Mouse (Mus musculus) thymus, postnatal 10 days (tissue): ENCODE data around the gene Rhbdd1.
A peak's percentile ranks its signal among the peaks of the same experiment; 100 is the strongest.

Source experiments
- DNase-seq, 2 experiments: peaks; one replicate each; pipeline ENCODE4 v3.0.0; 2021; ENCODE audit warnings: low spot score in 2 of 2

The Rhbdd1 gene

GRCm38 (mm10) chr1:82291930-82292712, 24.1 kb upstream of the Rhbdd1 start:
- no peak for DNase-seq

DNA sequence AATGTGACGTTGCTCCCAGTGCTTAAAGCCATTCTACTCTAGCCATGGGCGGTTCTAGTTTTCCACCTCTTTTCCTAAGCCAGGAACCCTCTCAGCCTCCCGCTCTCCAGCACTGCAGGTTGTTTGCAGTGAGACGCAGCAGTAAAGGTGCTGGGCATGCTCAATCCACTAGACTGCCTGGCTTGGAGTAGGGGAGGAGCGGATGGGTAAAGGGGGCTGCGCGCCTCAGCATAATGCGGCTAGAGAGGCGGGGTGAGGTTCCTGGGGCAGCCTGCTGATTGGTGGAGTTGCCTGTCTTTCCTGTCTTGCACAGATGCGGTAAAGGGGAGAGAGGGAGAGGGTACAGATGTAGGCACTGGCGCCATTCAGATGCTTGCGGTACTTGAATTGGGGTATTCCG, 23.5 kb upstream of the Rhbdd1 start:
- peak; percentile 27 to 40 for DNase-seq

DNA sequence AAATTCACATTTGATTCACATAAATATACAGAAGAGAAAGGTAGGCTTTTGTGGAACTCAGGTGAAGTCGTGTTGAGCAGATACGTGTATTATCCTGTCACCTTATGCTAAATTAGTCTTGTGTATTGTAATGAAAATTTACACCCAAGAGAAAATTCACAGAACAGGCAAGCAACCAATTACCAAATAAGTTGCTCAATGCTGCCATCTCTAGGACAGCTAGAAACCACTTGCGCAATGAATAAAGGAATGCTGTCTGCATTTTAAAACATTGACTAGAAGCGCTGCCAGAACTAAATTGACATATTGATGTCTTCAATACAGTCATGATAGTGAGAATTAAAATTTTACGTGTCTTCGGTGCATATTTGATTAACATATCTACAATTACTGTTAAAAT, 22.1 kb upstream of the Rhbdd1 start:
- peak in 1 of 2 experiments; percentile 42 for DNase-seq

- no peak for DNase-seq
Observed at GRCm38 (mm10) chr1:82298586-82298985, 17.7 kb upstream of the Rhbdd1 start.

DNA sequence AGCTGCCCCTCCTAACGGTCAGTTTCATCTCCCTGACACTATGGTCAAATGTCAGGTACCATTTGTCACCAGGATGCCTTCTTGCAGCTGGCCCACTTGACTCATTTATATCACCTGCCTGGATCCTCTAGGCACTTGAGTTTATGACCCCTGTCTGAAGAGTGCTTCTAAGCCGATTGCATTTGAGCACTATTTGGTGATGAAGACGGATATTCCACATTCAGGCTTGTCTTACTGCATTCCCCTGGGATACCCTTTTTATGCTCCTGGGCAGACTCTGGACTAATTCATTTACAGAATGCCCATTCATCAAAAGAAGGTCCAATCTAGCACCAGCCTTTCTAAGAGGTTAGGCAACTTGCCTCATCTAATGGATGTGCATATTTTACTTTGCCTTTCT, 11.8 kb upstream of the Rhbdd1 start:
- no peak for DNase-seq

DNA sequence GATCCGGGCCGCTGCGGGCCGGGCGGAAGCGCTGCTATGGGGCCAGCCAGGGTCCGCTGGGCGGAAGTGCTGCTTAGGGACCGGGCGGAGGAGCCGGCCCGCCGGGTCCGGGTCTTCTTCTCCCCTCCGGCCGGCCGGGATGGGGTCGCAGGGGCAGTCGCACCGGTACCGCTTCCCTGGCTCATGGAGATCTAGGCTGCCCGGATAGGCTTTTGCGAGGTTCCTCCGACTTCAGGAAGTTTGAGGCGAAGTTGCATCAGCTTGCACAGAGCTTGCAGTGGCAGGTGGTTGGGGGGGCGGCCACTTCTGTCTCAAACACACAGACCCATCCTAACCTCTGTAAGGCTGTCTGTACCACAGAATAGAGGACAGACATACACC, 484 bp downstream of the Rhbdd1 start:
- peak in 1 of 2 experiments; percentile 58 for DNase-seq

GRCm38 (mm10) chr1:82320456-82320855, 4.2 kb downstream of the Rhbdd1 start:
- no peak for DNase-seq

- DNase-seq, result no peak
Observed at GRCm38 (mm10) chr1:82320864-82321263, 4.6 kb downstream of the Rhbdd1 start.

DNA sequence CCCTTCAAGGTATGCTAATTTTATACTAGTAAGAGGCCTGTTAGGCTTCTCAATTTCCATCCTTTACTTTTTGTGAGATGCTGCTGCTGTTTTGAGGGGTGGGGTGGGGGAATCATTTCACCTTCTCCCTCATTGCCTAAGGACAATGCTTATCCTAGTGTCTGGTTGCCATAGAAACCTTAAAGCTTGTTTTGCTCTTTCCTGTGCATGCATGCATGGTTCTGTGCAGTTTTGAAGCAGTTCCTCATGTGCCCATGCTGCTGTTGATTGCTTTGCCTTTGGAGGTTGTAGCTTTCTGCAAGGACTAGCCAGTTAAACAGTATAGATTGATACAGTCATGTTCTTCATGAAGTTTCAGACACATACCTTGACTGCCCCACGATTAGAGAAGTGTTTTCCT, 5.2 kb downstream of the Rhbdd1 start:
- no peak for DNase-seq

DNA sequence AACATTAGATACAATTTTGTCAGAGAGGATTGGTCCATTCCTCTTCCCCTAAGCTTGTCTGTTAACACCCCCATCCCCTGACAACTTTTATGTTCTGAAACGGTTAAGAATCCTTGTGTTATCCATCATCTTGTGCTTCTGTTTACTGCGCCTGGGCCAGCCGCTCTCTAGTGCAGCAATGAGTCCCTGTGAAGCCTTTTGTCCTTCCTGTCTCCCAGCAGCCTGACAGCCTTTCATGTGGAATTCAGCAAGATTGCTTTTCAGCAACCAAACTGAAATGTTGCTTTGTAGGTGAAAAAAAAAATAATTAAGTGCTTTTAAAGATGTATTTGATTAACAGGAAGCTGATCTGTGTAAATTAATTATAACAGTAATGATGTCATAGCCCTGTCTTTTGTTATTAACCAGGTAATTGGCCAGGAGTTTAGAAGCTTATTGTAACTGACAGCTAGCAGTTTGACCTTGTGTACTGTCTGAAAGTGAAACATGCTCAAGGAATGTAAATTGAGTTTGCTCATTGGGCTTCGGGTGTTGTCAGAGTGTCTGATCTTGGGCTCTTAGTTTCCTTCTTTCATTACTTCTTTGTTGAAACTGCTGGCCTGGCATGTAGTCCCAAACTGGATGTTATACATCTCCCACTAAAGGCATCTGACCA, 8.0 kb downstream of the Rhbdd1 start:
- no peak for DNase-seq

GRCm38 (mm10) chr1:82326120-82326519, 9.9 kb downstream of the Rhbdd1 start:
- no peak for DNase-seq

DNA sequence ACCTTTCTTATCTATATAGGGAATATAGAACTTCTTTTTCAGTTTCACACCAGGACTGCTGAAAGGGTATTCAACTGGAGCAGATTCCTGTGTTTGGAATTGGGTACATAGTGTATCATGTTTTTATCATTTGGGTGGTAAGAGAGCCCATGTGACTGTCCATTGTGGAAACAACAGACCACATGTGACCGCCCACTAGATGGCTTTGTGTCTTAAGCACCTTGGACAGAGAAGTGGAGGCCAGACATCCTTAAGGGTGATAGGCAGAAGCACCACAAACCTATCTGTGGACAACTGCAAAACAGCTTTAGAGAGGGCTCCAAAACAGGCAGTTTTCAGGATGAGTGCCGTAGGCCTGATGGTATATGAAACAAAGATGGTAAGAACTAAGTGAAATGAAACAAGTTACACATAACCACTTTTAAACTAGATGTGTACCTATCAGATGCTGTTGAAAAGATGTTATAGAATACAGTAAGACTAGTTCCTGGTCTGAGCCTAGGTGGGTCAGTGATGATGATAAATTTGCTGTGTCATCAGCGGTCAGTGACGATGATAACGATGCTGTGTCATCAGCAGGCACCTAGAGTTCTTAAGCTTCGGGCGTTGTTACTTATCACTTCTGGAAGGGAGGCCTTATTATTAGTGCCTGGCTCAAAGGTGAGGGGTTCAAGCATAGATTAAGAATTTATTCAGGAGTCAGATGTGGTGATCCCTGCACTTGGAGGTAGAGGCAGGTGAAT, 12.0 kb downstream of the Rhbdd1 start:
- DNase-seq, result no peak

DNA sequence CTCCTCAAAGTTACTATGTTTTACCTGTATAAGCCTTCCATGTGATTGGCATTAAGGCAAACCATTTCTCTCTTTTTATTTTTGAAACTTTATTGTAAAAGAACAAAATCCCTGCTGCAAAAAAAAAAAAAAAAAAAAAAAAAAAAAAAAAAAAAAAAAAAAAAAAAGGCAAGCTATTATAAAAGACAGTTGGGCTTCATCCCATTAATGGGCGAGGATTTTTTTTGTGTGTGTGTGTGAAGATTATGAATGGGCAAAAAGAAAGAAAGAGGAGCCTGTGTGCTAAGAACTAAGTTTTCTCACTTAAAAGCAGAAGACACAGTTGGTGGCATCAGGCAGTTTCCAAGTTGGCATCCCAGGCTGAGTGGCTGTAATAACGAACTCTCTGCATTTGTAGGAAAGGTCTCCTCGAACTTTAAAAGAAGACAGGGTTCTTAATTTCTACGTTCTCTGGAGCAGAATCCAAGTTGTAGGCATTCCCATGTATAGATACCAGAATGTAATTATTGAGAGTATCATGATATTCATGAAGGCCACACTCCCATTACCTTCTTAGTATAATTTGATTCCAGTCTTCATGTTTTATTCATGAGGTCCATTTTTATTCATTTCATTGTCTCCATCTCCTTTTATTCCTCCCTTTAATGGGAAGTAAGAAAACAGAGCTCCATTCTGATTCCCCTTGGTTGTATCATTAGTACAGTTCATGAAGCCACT, 13.1 kb downstream of the Rhbdd1 start:
- DNase-seq, result no peak

DNA sequence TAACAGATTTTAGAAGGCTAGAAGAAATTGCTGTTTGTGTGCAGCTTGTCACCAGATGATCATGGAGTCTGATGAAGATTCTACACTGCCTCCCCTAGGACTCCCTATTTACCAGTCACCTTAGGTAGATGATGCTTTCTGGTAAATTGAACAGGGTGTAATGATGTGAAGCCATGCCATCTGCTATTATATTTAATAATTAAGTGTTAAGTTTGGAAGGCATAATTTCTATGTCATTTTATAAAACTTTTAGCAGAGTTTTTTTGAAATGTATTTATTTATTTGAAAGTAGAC, 13.6 kb downstream of the Rhbdd1 start:
- no peak for DNase-seq

- no peak for DNase-seq
Observed at GRCm38 (mm10) chr1:82334506-82334905, 18.3 kb downstream of the Rhbdd1 start.

DNA sequence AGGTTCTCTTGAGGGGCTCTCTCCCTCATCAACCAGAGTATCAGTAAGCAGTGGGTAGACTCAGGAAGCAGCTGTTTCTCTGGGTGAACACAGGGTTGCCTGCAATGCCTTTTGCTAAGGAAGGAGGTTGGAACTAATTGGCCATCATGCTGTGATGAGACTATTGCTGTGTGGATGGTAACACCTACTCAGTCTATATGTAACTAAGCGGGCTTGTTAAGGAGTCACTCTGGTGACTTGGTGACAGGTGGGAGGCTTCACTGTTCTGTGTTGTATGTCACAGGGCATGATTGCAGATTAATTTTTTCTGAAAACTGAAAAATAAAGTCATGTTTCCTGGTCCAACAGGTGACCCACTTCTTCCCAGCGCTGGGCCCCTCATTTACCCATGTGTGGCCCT, 36.8 kb downstream of the Rhbdd1 start:
- no peak for DNase-seq

GRCm38 (mm10) chr1:82353755-82354154, 37.5 kb downstream of the Rhbdd1 start:
- no peak for DNase-seq

DNA sequence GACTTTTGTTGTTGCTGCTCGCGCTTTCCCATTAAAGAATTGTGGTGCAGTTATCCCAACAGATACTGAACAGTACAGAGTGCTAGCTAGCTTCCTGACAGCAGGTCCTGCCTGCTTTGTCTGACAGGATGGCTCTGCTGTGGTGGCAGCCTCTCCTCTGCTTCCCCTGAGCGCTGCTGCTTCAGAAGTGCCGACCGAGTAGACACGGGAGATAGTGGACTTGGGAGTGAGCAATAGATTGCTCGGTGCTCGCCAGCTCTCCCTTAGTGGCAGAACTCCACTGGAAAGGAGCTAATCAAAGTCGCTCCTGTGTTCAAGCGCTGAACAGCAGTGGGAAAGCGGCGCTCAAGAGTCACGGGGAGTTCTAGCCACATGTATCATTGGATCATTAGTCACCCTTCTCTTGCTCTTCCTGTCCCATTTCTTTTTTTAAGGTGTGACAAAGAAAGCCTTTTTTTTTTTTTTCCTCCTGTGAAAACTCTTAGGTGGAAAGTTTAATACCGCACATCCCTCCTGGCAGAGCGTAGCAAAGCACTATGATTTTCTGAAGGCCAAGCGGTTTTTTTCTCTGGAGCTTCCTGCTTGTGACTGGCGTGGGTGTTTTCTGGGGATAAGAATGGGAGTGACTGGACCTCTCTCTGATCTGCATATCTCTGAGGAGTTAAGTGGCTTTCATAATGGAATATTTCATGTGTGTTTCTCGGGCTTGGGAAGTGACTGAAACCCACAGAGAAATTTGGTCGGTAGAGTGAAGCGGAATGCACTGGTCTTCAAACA, 42.8 kb downstream of the Rhbdd1 start:
- no peak for DNase-seq

DNA sequence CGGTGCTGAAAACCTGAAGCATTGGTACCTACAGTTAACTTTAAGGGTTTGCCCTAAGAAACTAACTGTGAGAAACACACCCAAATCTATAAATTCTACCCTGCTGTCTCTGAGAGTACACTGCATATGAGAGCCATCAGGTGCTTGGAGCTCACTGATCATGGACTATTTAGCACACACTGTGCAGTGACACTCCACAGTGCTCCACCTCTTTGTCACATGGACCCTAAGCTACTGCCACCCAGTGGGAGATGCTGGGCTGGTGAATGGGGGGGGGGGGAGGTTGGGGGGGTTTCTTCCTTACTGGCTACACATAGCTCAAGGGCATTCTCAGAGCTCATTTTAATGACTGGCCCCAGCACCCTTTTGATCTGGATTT, 43.4 kb downstream of the Rhbdd1 start:
- DNase-seq, result no peak

- DNase-seq, result no peak
Observed at GRCm38 (mm10) chr1:82361240-82361639, 45.0 kb downstream of the Rhbdd1 start.

DNA sequence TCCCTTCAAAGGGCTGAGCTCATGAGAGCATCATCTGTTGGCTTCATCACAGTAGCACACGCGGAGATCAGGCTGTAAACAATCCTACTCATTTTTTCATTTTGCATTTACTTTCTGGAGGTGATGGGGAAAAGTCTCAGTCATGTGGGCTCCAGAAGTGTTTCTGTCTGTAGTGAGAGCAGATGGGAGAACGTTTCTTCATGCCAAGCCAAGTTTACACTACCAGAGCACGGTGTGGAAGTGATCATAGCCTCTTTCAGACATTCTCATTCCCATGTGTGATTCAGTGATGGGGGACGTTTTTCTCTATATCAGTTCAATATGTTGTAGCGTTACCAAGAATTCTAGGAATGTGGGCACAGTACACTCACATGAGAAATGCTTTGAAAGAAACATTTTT, 45.9 kb downstream of the Rhbdd1 start:
- no peak for DNase-seq

DNA sequence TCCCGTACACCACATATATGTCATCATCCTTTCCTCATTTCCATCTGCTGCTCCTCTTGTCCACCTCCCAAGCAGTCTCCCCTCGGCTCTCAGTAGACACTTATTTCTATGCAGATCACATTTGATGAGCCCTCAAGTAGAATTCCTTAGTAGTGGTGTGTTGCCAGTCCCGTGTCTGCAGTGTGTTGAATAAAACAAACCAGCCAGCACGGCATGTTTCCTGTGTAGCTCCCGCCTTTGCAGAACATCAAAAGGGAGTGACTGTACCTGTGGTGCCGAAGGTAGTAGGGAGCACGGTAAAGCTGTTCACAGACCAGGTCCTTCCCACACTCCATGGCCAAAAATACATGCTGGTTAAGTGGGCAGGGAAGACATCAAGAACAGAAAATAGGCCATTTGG, 47.8 kb downstream of the Rhbdd1 start:
- DNase-seq, result no peak
